Mouse (Mus musculus): ENCODE data around the gene Npr1.

Gene Npr1

DNA sequence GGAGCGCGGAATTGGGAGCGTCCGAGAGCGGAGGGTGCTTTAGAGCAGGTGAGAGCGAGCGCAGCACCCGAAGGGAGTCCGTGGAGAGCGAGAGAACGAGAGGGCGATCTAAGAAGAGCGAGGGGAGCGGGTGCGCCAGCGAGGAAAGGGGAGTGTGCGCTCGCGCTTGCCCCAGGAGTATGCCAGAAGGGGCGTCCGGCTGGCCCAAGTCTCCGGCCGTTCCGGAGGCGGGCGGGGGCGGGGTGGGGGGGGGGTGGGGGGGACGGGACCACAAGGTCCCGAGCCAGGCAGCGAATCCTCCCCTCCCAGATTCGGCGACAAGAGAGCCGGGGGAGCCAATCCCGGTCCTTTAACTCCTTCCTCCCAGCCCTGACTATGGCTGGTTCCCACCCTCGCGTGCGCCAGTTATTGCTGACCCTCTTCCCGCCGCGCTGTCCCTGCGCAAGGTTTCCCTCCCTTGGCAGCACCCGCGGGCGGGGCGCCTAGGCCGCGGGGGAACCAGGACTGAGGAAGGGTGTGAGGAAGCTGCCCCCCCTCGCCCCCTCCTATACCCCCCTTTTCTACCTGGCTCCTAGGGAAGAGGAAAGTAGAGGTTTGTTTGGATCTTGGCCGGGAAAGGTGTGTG, at the start of gene Npr1:
Gene Npr1 (minus strand): TSS at position 181 of the 625 bp plus-strand sequence.
- peak; percentile 50 for DNase-seq (ENCODE audit: low spot score)

DNA sequence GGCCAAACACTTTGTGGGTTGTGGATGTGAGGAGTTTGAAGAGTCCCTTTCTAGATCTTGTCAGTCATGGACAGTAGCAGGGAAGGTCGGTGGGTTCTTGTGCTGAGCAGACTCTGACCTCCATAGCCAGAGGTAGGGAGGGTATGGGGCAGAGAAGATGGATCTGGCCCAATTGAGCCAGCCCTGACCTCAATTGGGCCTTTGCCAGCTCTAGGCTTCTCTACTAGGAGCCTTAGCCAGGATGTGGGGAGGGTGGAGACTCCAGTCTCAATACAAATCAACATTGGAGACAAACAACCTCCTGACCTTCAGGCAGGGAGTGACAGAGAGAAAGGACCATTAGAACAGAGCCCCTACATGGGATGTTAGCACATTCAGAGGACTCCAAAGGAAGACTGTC, 49.6 kb upstream of the Npr1 start:
- no peak for DNase-seq (ENCODE audit: low spot score)

DNA sequence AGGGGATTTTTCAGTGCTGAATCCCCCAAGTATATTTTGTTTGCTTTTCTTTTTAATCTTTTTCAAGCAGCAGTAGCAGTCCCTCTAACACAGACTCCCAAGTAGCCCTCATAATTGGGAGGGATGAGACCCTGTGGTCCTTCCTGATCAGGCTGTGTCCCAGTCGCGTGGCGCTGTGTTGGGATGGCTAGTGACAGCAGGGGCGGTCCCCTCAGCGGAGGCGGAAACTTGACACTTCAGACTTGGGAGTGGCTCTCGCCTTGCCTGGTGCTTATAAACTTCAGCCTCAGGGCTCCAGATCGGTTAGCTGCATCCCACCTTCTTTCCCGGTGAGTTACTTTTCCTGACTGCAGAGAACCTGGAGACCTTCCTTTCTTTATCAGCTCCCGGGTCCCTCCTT, 49.0 kb upstream of the Npr1 start:
- peak; percentile 43 for DNase-seq (ENCODE audit: low spot score)

DNA sequence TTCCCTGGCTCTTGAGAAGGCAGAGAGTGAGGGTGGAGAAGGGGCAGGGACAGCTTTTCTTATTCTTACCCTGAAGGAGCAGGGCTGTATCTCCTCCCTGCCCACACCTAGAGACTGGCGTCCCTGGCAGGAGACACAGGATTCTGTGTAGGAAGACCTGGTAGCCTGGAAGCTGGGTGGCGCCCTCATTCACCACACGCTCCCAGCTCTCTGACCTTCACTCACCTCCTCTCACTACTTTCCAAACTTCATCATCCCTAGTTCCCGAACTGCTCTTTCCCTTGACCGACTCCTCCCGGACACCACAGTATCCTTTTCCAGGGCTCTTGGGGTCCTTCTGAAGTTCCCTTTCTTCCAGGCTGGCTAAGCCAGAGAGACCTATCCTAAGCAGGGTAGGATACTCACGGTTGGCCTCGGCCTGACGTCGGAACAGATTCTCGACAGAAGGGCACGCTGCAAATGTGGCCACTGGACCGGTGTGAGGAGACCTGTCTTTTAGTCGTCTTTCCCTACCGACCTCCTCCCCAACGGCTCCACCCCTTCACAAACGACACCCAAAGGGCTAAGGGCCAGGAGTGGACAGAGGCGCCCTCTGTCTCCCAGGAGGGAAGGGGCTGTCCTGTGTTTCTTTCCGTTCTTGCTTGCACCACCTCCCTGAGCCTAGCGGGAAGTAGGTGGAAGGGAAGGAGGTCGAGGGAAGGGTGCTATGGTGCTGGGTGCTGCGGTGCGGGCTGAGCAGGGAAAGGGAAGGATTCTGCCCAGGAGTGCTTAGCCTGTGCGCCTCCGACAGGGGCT, 48.3 kb upstream of the Npr1 start, which contains the start of the genes S100a1 and S100a13:
Gene S100a1 (minus strand): TSS at position 597 of the 795 bp plus-strand sequence.
Gene S100a13 (plus strand): TSS at position 640 of the 795 bp plus-strand sequence.
- DNase-seq (ENCODE audit: low spot score): peak; percentile 62

DNA sequence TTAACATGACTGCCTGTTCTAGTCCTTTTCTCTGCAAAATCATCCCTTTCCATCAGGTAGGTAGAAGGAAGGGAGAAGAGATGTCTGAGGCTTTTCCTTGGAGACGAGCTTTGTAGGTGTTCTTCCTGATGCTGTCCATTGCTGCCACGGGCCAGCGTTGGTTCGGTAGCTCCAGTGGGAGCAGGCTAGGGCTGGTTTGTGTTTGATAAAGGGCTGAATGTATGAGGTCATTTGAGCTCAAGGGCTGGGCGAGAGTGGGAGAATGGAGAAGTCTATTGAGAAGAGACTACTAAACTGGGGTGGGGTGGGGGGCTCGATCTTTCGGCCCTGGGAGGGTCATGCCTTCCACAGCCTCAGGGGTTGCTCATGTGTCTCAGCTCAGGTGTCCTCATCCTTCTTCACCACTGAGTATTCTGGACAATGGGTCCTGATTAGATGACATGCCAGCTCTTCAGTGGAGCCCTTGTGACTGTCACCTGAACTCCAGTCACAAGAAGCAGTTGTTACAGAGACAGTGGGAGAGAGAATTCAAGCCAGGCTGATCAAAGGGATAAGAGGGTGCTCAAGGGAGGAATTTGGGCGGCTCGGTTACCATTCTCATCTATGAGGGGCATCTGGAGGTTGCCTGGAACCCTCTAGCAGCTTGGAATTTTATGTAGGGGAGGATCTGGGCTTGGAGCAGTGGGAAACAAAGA, 47.4 kb upstream of the Npr1 start:
- DNase-seq (ENCODE audit: low spot score): no peak

DNA sequence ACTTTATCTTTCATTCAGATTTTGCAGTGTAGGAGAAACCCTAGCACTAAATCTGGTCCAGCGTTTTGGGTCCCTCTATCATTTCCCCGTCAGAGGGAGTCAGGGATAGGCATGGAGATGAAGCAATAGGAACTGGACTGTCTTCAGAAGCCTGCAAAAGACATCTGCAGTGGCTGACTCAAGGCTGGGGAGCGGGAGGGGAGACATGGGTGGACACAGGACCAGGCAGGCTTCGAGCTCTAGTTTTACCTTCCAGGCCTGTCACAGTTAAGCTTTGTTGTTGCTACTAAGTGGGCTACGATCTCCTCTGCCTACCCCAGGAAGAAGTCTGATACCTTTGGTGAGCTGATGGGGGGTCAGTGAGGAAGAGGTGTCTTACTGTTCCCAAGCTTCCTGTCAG, 46.6 kb upstream of the Npr1 start:
- DNase-seq (ENCODE audit: low spot score): no peak

DNA sequence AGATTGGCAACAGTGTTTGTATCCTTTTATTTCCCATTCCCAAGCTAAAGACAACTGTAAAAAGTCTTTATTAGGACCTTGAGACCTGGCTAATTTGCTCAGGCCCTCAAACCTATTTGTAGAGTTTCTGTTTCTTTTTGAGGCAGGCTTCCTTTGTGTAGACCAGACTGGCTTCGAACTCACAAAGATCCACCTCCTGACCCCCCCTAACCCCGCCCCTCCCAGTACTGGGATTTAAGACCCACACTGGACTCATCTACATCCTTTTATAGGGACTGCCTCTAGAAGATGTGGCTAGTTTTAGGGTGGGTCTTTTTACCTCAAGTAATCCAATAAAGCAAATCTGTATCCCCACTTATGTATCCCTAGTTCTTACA, 44.1 kb upstream of the Npr1 start:
- no peak for DNase-seq (ENCODE audit: low spot score)

DNA sequence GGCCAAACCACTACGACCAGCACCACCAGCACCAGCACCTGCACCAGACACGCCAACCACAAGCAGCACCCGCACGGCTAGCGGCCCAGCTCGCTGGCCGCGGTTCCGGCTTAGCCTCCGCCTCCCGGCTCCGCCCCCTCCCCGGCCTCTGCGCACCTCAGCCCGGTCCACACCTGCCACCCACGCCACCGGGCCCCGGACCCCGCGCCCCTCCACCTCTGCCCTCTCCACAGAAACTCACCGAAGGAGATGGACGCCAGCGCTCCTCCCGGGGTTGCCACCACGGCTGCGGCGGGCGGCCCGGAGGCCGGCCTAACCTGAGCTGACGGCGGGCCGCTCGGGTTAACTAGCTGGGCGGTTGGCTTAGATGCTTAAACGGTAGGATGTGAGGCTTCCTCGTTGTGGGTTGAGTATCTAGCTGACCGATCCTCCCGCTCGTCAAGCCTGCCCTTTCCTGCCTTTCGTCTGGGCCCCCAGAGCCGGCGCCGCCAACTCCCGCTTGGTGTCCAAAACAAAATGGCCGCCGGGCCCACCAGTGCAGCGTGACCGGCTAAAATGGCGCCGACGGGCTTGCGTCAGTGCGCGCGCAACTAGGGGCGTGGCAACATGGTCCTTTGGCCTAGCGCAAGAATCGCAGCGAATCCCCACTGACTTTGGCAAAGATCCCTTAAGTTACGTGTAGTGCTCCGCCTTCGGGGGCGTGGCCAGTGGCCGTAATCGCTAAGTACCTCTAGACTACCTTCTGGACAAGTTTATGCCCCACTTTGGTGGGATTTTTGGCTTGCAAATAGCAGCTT, 43.5 kb upstream of the Npr1 start, which contains the start of gene Chtop:
Gene Chtop (minus strand): TSS at position 549 of the 797 bp plus-strand sequence.
- DNase-seq (ENCODE audit: low spot score): peak; percentile 99

DNA sequence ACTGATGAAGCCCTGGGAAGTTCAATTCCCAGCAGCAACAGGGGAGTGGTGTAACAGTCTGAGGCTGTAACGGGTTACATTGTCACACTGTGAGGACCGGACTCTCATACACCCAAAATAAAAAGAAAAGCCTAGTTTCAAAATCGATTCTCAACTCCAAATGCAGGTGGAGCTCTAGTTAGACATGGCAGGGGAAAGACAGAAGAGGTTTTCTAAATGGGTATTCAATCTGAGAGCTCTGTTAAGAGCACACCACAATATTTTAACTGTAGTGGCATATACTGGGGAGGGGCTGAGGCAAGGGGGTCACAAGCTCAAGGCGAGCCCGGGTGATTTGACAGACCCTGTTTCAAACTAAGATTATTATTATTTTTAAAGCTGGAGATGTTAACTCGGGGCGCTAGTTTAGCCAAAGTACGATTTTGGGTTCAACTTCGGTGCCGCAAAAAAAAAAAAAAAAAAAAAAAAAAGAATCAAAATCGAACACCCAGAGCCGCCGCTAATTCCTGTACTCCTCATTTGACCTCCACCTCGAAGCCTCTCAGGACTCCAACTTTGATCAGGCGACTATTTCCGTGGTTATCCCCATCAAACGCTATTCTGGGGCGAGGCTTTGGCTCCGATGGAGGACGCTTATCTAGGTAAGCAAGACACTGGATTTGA, 42.8 kb upstream of the Npr1 start:
- no peak for DNase-seq (ENCODE audit: low spot score)

DNA sequence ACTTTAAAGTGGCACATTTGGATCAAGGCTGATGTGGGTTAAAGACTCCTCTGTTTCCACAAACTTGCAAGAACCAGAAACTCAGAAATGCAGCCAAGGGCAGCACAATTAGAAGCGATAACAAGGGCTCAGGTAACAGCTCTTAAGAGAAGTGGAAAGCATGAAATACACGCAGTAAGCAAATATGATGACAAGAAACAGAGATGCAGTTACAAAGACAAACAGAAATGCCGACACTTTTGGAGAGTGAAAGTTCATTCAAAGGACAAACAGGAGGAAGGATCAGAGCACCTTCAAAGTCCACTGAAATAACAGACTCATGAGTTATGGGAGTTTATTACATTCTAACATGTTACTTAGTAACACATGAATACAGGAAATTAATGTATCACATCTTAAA, 40.7 kb upstream of the Npr1 start:
- no peak for DNase-seq (ENCODE audit: low spot score)

DNA sequence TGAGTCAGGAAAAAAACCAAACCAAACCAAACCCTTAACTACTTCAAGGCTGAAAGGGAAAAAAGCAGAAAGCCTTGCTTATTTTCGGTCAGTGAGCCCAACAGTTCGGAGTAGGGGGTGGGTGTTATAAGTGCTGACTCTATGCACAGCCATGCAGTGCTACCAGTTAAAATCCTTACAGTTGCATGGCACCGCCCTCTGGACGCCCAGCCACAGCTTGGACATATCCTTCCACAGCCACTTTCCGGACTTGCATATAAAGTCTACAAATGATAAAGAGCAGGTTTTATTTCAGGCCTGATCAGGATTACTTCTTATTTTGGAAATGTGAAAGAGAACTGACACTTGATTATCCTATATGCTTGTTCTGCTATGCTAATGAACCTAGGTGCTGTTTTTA, 39.5 kb upstream of the Npr1 start:
- no peak for DNase-seq (ENCODE audit: low spot score)

DNA sequence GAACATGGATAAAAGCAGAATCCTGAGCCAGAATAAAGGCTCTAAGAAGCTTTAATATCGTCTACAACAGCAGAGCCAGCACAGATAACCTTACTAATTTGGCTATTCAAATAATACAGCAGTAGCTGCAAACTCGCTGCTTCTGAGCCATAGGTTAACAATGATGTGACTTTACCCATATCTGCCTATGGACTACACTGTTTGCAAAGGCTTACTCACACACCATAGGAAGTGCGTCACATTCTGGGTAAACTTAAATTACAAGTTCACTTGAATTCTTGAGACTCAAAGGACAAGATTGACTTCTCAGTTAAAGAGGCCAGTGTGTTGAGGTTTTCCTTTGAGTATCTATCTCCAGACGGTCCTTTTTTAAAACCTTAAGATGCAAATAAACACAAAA, 37.8 kb upstream of the Npr1 start:
- DNase-seq (ENCODE audit: low spot score): no peak

DNA sequence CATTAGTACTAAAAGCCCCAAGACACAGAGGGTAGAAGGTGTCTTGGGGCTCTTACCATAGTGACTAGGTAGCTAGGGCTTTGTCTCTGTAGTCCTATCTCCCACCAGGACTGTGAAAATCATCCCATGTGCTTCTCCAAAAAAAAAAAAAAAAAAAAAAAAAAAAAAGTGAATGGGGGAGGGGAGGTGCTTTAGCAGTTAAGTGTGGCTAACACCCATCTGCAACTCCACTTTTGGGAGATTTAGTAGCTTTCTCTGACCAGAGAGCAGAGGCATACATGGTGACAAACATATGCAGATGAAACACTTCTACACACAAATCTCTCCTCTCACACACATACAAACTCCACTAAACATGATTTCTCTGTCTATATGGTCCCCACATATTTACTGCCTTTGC, 31.9 kb upstream of the Npr1 start:
- no peak for DNase-seq (ENCODE audit: low spot score)

DNA sequence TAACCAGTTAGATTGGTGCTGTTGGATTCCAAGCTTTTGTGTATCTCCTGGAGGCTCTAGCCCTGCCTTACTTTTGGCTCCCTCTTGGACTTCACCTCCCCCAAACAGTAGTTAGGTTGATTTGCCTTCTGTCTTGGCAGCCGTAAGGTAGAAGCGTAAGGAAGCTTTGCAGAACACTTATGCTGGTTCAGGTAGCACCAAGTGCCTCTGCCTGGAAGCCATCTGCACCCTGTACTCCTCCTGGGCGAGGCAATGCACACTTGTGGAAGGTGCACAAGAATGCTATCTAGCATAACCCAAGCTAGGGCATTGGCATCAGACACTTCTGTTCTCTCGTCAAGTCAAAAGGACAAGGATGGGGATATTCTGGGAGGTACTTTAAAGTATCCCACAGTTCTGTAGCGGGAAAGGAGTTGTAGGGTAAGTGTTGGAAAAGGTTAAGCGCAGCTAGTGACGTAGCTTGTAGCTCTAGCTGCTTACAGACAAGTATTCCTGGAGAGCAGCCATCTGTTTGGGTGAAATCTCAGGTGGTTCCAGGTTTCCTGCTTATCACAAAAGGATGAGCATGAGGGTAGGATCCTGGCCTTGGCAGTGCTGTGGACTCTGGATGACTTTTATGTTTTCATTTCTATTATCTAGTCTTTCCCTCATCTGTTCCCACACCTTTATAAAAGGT, 30.3 kb upstream of the Npr1 start:
- no peak for DNase-seq (ENCODE audit: low spot score)

DNA sequence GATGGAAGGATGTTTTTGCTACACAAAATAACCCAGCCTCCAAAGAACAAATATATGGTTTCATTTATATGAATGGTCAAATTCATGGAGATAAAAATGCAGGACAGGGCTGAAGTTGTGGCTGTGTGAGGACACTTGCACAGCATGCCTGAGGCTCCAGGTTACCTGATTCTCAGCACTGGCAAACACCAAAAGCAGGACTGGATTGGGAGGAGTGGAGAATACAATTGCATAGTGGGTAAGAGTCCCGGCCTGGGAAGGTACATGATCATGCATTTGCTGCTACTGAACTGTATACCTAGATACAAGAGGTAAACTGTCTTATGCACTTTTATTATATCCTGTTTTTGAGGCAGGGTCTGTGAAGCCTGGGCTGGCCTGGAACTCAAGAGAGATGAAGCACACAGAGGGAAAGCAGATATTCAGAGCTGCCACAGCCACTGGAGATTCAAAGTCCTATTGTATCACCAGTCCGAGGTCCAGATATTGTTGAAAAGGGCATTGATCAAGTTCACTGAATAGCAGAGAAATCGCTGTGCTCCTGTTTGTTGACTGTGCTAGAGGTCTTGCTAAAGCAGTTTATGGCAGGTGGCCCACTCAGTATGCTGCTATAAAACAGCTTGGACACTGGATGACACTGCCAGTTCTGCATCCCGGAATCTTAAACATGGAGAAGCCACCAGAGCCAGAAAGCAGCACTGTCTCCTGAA, 28.3 kb upstream of the Npr1 start:
- no peak for DNase-seq (ENCODE audit: low spot score)

DNA sequence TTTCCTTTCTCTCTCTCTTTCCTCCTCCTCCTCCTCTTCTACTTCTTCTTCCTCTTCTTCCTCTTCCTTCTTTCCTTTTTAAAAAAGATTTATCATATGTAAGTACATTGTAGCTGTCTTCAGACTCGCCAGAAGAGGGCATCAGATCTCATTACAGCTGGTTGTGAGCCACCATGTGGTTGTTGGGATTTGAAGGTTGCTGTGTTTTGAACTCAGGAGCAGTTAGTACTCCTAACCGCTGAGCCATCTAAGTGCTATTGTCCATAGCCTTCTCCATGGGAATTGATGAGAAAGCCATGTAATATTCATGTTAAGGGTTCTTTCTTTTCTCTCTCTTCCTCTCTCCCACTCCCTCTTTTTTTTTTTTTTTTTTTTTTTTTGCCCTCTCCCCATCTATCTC, 25.7 kb upstream of the Npr1 start:
- DNase-seq (ENCODE audit: low spot score): no peak

DNA sequence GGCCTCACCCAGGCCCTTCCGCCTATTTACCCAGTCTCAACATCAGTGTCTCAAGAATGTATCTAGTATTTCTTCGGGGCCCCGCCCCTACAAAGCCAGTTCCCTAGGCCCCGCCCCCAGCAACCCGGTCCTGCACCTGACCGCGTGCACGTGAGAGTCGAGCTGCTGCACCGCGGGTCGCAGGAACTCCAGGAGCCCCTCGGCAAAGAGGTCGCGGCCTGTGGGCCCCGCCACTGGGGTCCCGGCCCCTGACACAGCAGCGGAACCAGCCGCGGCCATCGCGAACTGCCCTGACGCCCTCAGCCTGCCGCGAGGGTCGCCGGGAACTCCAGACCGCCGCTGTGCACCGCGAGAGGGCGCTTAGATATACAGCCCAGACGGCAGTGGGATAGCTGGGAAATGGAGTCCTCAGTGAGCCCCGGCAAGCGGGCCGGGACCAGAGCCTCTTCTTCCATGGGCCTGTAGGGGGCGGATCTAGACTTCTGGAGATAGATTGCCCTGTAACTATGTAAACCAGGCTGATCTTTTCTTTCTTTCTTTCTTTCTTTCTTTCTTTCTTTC, 25.1 kb upstream of the Npr1 start, which contains the start of gene Snapin:
Gene Snapin (minus strand): TSS at position 338 of the 561 bp plus-strand sequence.
- DNase-seq (ENCODE audit: low spot score): peak; percentile 91

DNA sequence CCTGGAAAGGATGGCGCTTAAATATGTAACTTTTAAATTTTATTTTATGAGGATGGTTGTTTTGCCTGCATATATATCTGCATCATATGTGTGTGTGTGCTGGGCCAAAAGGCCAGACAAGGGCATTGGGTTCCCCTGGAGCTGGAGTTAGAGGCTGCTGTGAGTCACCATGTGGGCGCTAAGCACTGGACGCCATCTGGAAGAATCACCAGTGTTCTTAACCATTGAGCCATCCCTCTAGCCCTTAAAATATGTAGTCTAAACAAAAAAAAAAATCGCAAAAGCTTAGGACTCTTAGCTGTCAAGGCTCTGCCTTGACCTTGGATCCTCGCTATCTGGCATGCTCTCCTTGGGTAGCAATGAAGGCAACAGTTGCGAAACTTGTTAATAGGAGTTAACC, 22.9 kb upstream of the Npr1 start:
- no peak for DNase-seq (ENCODE audit: low spot score)

DNA sequence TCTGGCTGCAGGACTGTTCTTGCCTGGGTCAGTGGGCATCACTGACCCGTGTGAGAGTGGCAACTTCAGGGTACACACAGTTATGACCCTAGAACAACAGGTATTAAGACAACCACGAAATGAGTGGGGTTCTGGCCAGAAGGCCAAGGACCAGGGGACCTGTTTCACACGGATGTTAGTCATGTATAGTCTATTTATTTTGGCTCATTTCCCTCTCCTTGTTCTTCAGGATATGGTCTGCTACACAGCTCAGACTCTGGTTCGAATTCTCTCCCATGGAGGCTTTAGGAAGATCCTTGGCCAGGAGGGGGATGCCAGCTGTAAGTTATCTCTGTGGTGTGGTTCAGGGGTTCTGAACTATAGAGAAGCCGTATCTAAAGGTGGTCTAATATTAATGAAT, 21.3 kb upstream of the Npr1 start:
- DNase-seq (ENCODE audit: low spot score): no peak

Measured in ovary, postnatal 14 days (tissue).